Mouse (Mus musculus): ENCODE measurements around the gene Pex3. TPM values are rescaled to one million over a fixed set of nuclear protein-coding genes. Genes with fewer than 3 reads are reported as not detected.

Pex3 gene
- 10 to 100 TPM; 23.8 to 32.5 TPM for polyA plus RNA-seq (2017; shearing (Covaris generic))

GRCm38 (mm10) chr10:13552646-13553497, at the start of gene Pex3, which contains the start of gene Adat2:
Gene Pex3 (minus strand): TSS chr10:13553142.
Gene Adat2 (plus strand): TSS chr10:13552894.

GRCm38 (mm10) chr10:13499331-13499730, 53.6 kb downstream of the Pex3 start, which contains the start of gene Fuca2:
Gene Fuca2 (plus strand): TSS chr10:13499540.

Other genes starting within 250 kb of the Pex3 start
- gene Phactr2, start 78.7 kb downstream of the Pex3 start, polyA plus RNA-seq (2017; shearing (Covaris generic)): 10 to 100 TPM in 1 of 2 experiments, 1 to 10 TPM in 1; 8.3 to 10.7 TPM
- gene Fuca2, start 53.6 kb downstream of the Pex3 start, polyA plus RNA-seq (2017; shearing (Covaris generic)): 10 to 100 TPM; 36.1 to 60.4 TPM
- gene Adat2, start 248 bp downstream of the Pex3 start, polyA plus RNA-seq (2017; shearing (Covaris generic)): 1 to 10 TPM; 2.9 to 3.1 TPM

Data from activated CD4-positive, CD25-positive, alpha-beta regulatory T cell (primary cell).